Mouse (Mus musculus) G1E (cell line): Measurements from ENCODE around the gene Tas2r122.

Experiments
- CTCF ChIP-seq: IDR thresholded peaks from 2 replicates; pipeline ENCODE4 v1.5.1; 2012; ENCODE audit warnings: low read depth, low read length, inconsistent platforms, mixed read lengths
- GATA1 ChIP-seq: IDR thresholded peaks from 2 replicates; pipeline ENCODE4 v1.6.1; 2012; ENCODE audit warnings: borderline replicate concordance, low read length, inconsistent platforms, mixed read lengths
- GATA2 ChIP-seq: IDR thresholded peaks from 2 replicates; pipeline ENCODE4 v1.6.1; 2012; ENCODE audit warnings: low read depth, low read length, inconsistent platforms, borderline replicate concordance
- TAL1 ChIP-seq: conservative IDR thresholded peaks from 2 replicates; pipeline ENCODE4 v1.6.1; 2012; ENCODE audit warnings: low read depth, low read length, inconsistent platforms, mixed read lengths

- no peak for TF ChIP-seq CTCF
- no peak for TF ChIP-seq GATA1
- no peak for TF ChIP-seq TAL1
- TF ChIP-seq GATA2: no peak
Measured at GRCm38 (mm10) chr6:132754430-132754829, 42.7 kb upstream of the Tas2r122 start, which contains the start of gene Tas2r124.
